Mouse (Mus musculus) liver, embryonic 15.5 days (tissue): ENCODE data around the gene Tmem240. TPM values are rescaled to one million over a fixed set of nuclear protein-coding genes. Genes with fewer than 3 reads are reported as not detected.

ENCODE experiments used
- ATAC-seq: fragments of 200-750 bp; cut with Nextera tagmentation; 2 replicates; pipeline ENCODE4 v1.8.0; 2017; ENCODE audit warnings: moderate number of reproducible peaks, mild to moderate bottlenecking, moderate library complexity; ENCODE audit not compliant: insufficient read depth
- H3K27ac ChIP-seq: fragments of 300-500 bp; sonication (generic); replicated peaks from 2 replicates; pipeline ENCODE4 v1.5.1; 2015; ENCODE audit warnings: mild to moderate bottlenecking, inconsistent platforms
- H3K27me3 ChIP-seq: fragments of 300-500 bp; sonication (generic); 2 replicates; pipeline ENCODE4 v1.6.1; 2015; ENCODE audit warnings: mild to moderate bottlenecking, inconsistent platforms
- H3K36me3 ChIP-seq: fragments of 300-500 bp; sonication (generic); replicated peaks from 2 replicates; pipeline ENCODE4 v1.6.1; 2015; ENCODE audit warnings: moderate library complexity, mild to moderate bottlenecking, inconsistent platforms
- H3K4me1 ChIP-seq: fragments of 300-500 bp; sonication (generic); replicated peaks from 2 replicates; pipeline ENCODE4 v1.6.1; 2015; ENCODE audit warnings: inconsistent platforms
- H3K4me2 ChIP-seq: fragments of 300-500 bp; sonication (generic); 2 replicates; pipeline ENCODE4 v1.6.1; 2015; ENCODE audit warnings: moderate library complexity, mild to moderate bottlenecking, inconsistent platforms
- H3K4me3 ChIP-seq: fragments of 300-500 bp; sonication (generic); replicated peaks from 2 replicates; pipeline ENCODE4 v1.5.1; 2015; ENCODE audit warnings: mild to moderate bottlenecking, inconsistent platforms
- H3K9ac ChIP-seq: fragments of 300-500 bp; sonication (generic); 2 replicates; pipeline ENCODE4 v1.6.1; 2015; ENCODE audit warnings: moderate library complexity, mild to moderate bottlenecking, inconsistent platforms
- H3K9me3 ChIP-seq: fragments of 300-500 bp; sonication (generic); replicated peaks from 2 replicates; pipeline ENCODE4 v1.6.1; 2016; ENCODE audit warnings: inconsistent platforms
- WGBS: fragments of 180-500 bp; shearing (Covaris S2); methylation state at CpG from one replicate; pipeline ENCODE4 v1.1.7; 2015; ENCODE audit warnings: mixed read lengths; ENCODE audit not compliant: insufficient replicate concordance; 5-methylcytosine and 5-hydroxymethylcytosine counted together
- polyA plus RNA-seq: library from polyadenylated mRNA; unstranded; fragments of >200 nt; fragmentation: Nextera tagmentation; extraction: Ambion mirVana; gene quantifications from 2 replicates; pipeline ENCODE4 v1.2.1, GENCODE M21; 2015

The Tmem240 gene
- polyA plus RNA-seq, 1 experiment from 2014 or later = 0.10 TPM

- Histone ChIP-seq H3K4me3 (peak within 1 kb of the TSS; percentile 37), H3K4me2 (peak within 1 kb of the TSS; percentile 70), H3K9me3 (no peaks in the 10 kb centered on the region), H3K4me1 (peaks cover 38% of the 10 kb centered on the region), H3K36me3 (no peaks in the 10 kb centered on the region), H3K9ac (0 out of 2 replicates have a peak within 1 kb of the TSS, but pooled peaks have one; percentile 15), H3K27me3 (peaks cover 70% of the 10 kb centered on the region), H3K27ac (no peak within 1 kb of the TSS)
- peak; percentile 53 for ATAC-seq
- 2% methylated on average over 35 of the region's 35 CpGs for WGBS
Measured at GRCm38 (mm10) chr4:155774280-155774754, 39.7 kb downstream of the Tmem240 start, which contains the start of gene Vwa1. Gene Vwa1 (minus strand): TSS chr4:155774698.

- no peak overlapping the region for H3K9ac ChIP-seq
- H3K36me3 ChIP-seq = no peaks in the 10 kb centered on the region
- peaks cover 76% of the 10 kb centered on the region for H3K27me3 ChIP-seq
- peak overlapping the region; percentile 37 for H3K4me3 ChIP-seq
- no peak overlapping the region for H3K27ac ChIP-seq
- 38% methylated on average over 9 of the region's 9 CpGs for WGBS
- no peak for ATAC-seq
- H3K4me2 ChIP-seq = peak overlapping the region; percentile 70; the same call in 1 of the 2 replicates
- H3K9me3 ChIP-seq = no peaks in the 10 kb centered on the region
- peaks cover 30% of the 10 kb centered on the region for H3K4me1 ChIP-seq
Measured at GRCm38 (mm10) chr4:155774971-155775740, 40.6 kb downstream of the Tmem240 start.

- WGBS = 71% methylated on average over 3 of the region's 3 CpGs
Measured at GRCm38 (mm10) chr4:155775855-155776254, 41.3 kb downstream of the Tmem240 start.

GRCm38 (mm10) chr4:155776704-155777335, 42.2 kb downstream of the Tmem240 start:
- no peak overlapping the region for H3K4me2 ChIP-seq
- H3K36me3 ChIP-seq = no peaks in the 10 kb centered on the region
- H3K4me3 ChIP-seq = no peak overlapping the region
- 18% methylated on average over 2 of the region's 2 CpGs for WGBS
- peaks cover 76% of the 10 kb centered on the region for H3K27me3 ChIP-seq
- H3K4me1 ChIP-seq = peaks cover 24% of the 10 kb centered on the region
- no peak overlapping the region for H3K9ac ChIP-seq
- ATAC-seq = no peak; the same call in 1 of the 2 replicates
- H3K9me3 ChIP-seq = no peaks in the 10 kb centered on the region
- no peak overlapping the region for H3K27ac ChIP-seq

More at GRCm38 (mm10) chr4:155775855-155776254, 41.3 kb downstream of the Tmem240 start:
- Histone ChIP-seq H3K27ac (no peak overlapping the region), H3K9me3 (no peaks in the 10 kb centered on the region), H3K4me3 (no peak overlapping the region), H3K9ac (no peak overlapping the region), H3K4me2 (no peak overlapping the region), H3K4me1 (peaks cover 24% of the 10 kb centered on the region), H3K36me3 (no peaks in the 10 kb centered on the region), H3K27me3 (peaks cover 75% of the 10 kb centered on the region)
- ATAC-seq = no peak

- Histone ChIP-seq H3K27ac (no peak overlapping the region), H3K9me3 (no peaks in the 10 kb centered on the region), H3K4me2 (no peak overlapping the region), H3K27me3 (peaks cover 76% of the 10 kb centered on the region), H3K36me3 (no peaks in the 10 kb centered on the region), H3K9ac (no peak overlapping the region), H3K4me1 (peaks cover 24% of the 10 kb centered on the region), H3K4me3 (no peak overlapping the region)
- 41% methylated on average over 2 of the region's 2 CpGs for WGBS
- no peak for ATAC-seq
Measured at GRCm38 (mm10) chr4:155777816-155778215, 43.2 kb downstream of the Tmem240 start.

- Histone ChIP-seq H3K36me3 (no peaks in the 10 kb centered on the region), H3K4me1 (peaks cover 28% of the 10 kb centered on the region), H3K9ac (no peak overlapping the region), H3K27me3 (peaks cover 74% of the 10 kb centered on the region), H3K4me2 (no peak overlapping the region), H3K4me3 (no peak overlapping the region), H3K27ac (no peak overlapping the region), H3K9me3 (no peaks in the 10 kb centered on the region)
- WGBS = 61% methylated on average over 4 of the region's 4 CpGs
- ATAC-seq = no peak
Measured at GRCm38 (mm10) chr4:155779498-155779897, 44.9 kb downstream of the Tmem240 start.

- H3K36me3 ChIP-seq = no peaks in the 10 kb centered on the region
- H3K4me2 ChIP-seq = no peak overlapping the region
- H3K4me1 ChIP-seq = peaks cover 30% of the 10 kb centered on the region
- no peaks in the 10 kb centered on the region for H3K9me3 ChIP-seq
- H3K27me3 ChIP-seq = peaks cover 66% of the 10 kb centered on the region
- WGBS = 37% methylated on average over 6 of the region's 6 CpGs
- H3K9ac ChIP-seq = no peak overlapping the region
- no peak overlapping the region for H3K4me3 ChIP-seq
- ATAC-seq = no peak
- no peak overlapping the region for H3K27ac ChIP-seq
Measured at GRCm38 (mm10) chr4:155780895-155781294, 46.3 kb downstream of the Tmem240 start.

GRCm38 (mm10) chr4:155783486-155784080, 49.0 kb downstream of the Tmem240 start:
- H3K27ac ChIP-seq = peak overlapping the region; percentile 64

GRCm38 (mm10) chr4:155784081-155784701, 49.6 kb downstream of the Tmem240 start:
- no peaks in the 10 kb centered on the region for H3K9me3 ChIP-seq
- peak overlapping the region; percentile 64 for H3K27ac ChIP-seq
- peak overlapping the region; percentile 63 for H3K4me3 ChIP-seq
- WGBS = under 1% methylated on average over 52 of the region's 52 CpGs
- H3K9ac ChIP-seq = peak overlapping the region; percentile 65
- H3K4me2 ChIP-seq = peak overlapping the region; percentile 90
- H3K36me3 ChIP-seq = no peaks in the 10 kb centered on the region
- peaks cover 49% of the 10 kb centered on the region for H3K27me3 ChIP-seq
- ATAC-seq = peak; percentile 68
- H3K4me1 ChIP-seq = peaks cover 34% of the 10 kb centered on the region

More at GRCm38 (mm10) chr4:155783486-155784080, 49.0 kb downstream of the Tmem240 start:
- 36% methylated on average over 16 of the region's 16 CpGs for WGBS
- H3K36me3 ChIP-seq = no peaks in the 10 kb centered on the region
- H3K4me2 ChIP-seq = peak overlapping the region; percentile 90
- H3K9ac ChIP-seq = peak overlapping the region; percentile 65; the same call in 1 of the 2 replicates
- H3K4me3 ChIP-seq = peak overlapping the region; percentile 63
- peak; percentile 3; the same call in 1 of the 2 replicates for ATAC-seq
- peaks cover 49% of the 10 kb centered on the region for H3K27me3 ChIP-seq
- H3K9me3 ChIP-seq = no peaks in the 10 kb centered on the region
- peaks cover 28% of the 10 kb centered on the region for H3K4me1 ChIP-seq

- H3K4me3 ChIP-seq = no peak overlapping the region
- no peaks in the 10 kb centered on the region for H3K9me3 ChIP-seq
- no peak overlapping the region for H3K4me2 ChIP-seq
- H3K27ac ChIP-seq = no peak overlapping the region
- H3K27me3 ChIP-seq = peaks cover 43% of the 10 kb centered on the region
- WGBS = 75% methylated on average over 10 of the region's 10 CpGs
- no peak overlapping the region for H3K9ac ChIP-seq
- ATAC-seq = no peak
- H3K36me3 ChIP-seq = no peaks in the 10 kb centered on the region
- H3K4me1 ChIP-seq = peaks cover 34% of the 10 kb centered on the region
Measured at GRCm38 (mm10) chr4:155785246-155785645, 50.6 kb downstream of the Tmem240 start.
